Mouse (Mus musculus) embryonic facial prominence, embryonic 12.5 days (tissue): ENCODE results near the gene Pck2. TPM values are rescaled to one million over a fixed set of nuclear protein-coding genes. Genes with fewer than 3 reads are reported as not detected.

Experiments
- ATAC-seq: fragments of 200-750 bp; cut with Nextera tagmentation; 2 replicates; pipeline ENCODE4 v1.8.0; 2017; ENCODE audit not compliant: insufficient number of reproducible peaks, insufficient read depth, low FRiP score, low TSS enrichment
- H3K27ac ChIP-seq: fragments of 300-500 bp; sonication (generic); 2 replicates; pipeline ENCODE4 v1.5.1; 2016; ENCODE audit warnings: mild to moderate bottlenecking
- H3K27me3 ChIP-seq: fragments of 300-500 bp; sonication (generic); 2 replicates; pipeline ENCODE4 v1.6.1; 2016; ENCODE audit warnings: mild to moderate bottlenecking, moderate library complexity
- H3K36me3 ChIP-seq: fragments of 300-500 bp; sonication (generic); 2 replicates; pipeline ENCODE4 v1.6.1; 2016; ENCODE audit warnings: mild to moderate bottlenecking
- H3K4me1 ChIP-seq: fragments of 300-500 bp; sonication (generic); 2 replicates; pipeline ENCODE4 v1.6.1; 2016
- H3K4me2 ChIP-seq: fragments of 300-500 bp; sonication (generic); replicated peaks from 2 replicates; pipeline ENCODE4 v1.6.1; 2016; ENCODE audit warnings: mild to moderate bottlenecking, moderate library complexity
- H3K4me3 ChIP-seq: fragments of 300-500 bp; sonication (generic); 2 replicates; pipeline ENCODE4 v1.5.1; 2016; ENCODE audit warnings: mild to moderate bottlenecking
- H3K9ac ChIP-seq: fragments of 300-500 bp; sonication (generic); 2 replicates; pipeline ENCODE4 v1.6.1; 2016; ENCODE audit warnings: mild to moderate bottlenecking, moderate library complexity
- H3K9me3 ChIP-seq: fragments of 300-500 bp; sonication (generic); 2 replicates; pipeline ENCODE4 v1.6.1; 2016; ENCODE audit warnings: mild to moderate bottlenecking, moderate library complexity
- WGBS: fragments of 180-500 bp; shearing (Covaris S2); methylation state at CpG from one replicate; pipeline ENCODE4 v1.1.7; 2016; 5-methylcytosine and 5-hydroxymethylcytosine counted together
- polyA plus RNA-seq: library from polyadenylated mRNA; unstranded; fragments of >200 nt; fragmentation: Nextera tagmentation; extraction: Ambion mirVana; gene quantifications from 2 replicates; pipeline ENCODE4 v1.2.1, GENCODE M21; 2016

Gene Pck2
- polyA plus RNA-seq: 35.2 and 36.1 TPM in 2 replicates

- Histone ChIP-seq H3K36me3 (peaks cover 20% of the 10 kb centered on the region), H3K9ac (peak within 1 kb of the TSS; percentile 70), H3K4me3 (peak within 1 kb of the TSS; percentile 57), H3K27ac (peak within 1 kb of the TSS; percentile 84), H3K9me3 (no peaks in the 10 kb centered on the region), H3K27me3 (no peaks in the 10 kb centered on the region), H3K4me1 (peaks cover 11% of the 10 kb centered on the region), H3K4me2 (peak within 1 kb of the TSS; percentile 75)
- WGBS: 0% methylated on average over 32 of the region's 32 CpGs
- ATAC-seq: peak; percentile 89
These were observed at the start of gene Pck2 for GRCm38 (mm10) chr14:55540067-55540786. TSS of gene Pck2 (plus strand) at chr14:55540266.

GRCm38 (mm10) chr14:55490361-55491201 is 49.5 kb upstream of the Pck2 start, which contains the start of gene Carmil3:
TSS of gene Carmil3 (plus strand) at chr14:55490651.
- Histone ChIP-seq H3K27me3 (no peaks in the 10 kb centered on the region), H3K4me1 (peaks cover 13% of the 10 kb centered on the region), H3K9ac (peak within 1 kb of the TSS; percentile 65), H3K9me3 (no peaks in the 10 kb centered on the region), H3K4me2 (peak within 1 kb of the TSS; percentile 84), H3K27ac (peak within 1 kb of the TSS; percentile 76), H3K4me3 (peak within 1 kb of the TSS; percentile 59), H3K36me3 (peaks cover 19% of the 10 kb centered on the region; the same call in 1 of the 2 replicates)
- peak; percentile 70 for ATAC-seq
- under 1% methylated on average over 62 of the region's 68 CpGs for WGBS

GRCm38 (mm10) chr14:55491291-55491833 is 48.7 kb upstream of the Pck2 start:
- Histone ChIP-seq H3K4me1 (peaks cover 13% of the 10 kb centered on the region), H3K9ac (peak overlapping the region; percentile 65), H3K9me3 (no peaks in the 10 kb centered on the region), H3K4me2 (peak overlapping the region; percentile 84), H3K27ac (peak overlapping the region; percentile 76), H3K36me3 (peaks cover 21% of the 10 kb centered on the region; the same call in 1 of the 2 replicates), H3K27me3 (no peaks in the 10 kb centered on the region), H3K4me3 (peak overlapping the region; percentile 59)
- under 1% methylated on average over 29 of the region's 30 CpGs for WGBS
- peak; percentile 49 for ATAC-seq

- ATAC-seq: no peak
- H3K27me3 ChIP-seq: no peaks in the 10 kb centered on the region
- H3K9ac ChIP-seq: no peak overlapping the region
- peak overlapping the region; percentile 84 for H3K4me2 ChIP-seq
- peaks cover 13% of the 10 kb centered on the region for H3K4me1 ChIP-seq
- H3K36me3 ChIP-seq: peaks cover 16% of the 10 kb centered on the region; the same call in 1 of the 2 replicates
- no peaks in the 10 kb centered on the region for H3K9me3 ChIP-seq
- WGBS: 31% methylated on average over 3 of the region's 3 CpGs
- peak overlapping the region; percentile 76; the same call in 1 of the 2 replicates for H3K27ac ChIP-seq
- 0 out of 2 replicates have a peak overlapping the region, but pooled peaks have one; percentile 59 for H3K4me3 ChIP-seq
These were observed 48.0 kb upstream of the Pck2 start for GRCm38 (mm10) chr14:55492103-55492502.

GRCm38 (mm10) chr14:55495509-55496240 is 44.4 kb upstream of the Pck2 start:
- Histone ChIP-seq H3K27me3 (no peaks in the 10 kb centered on the region), H3K4me3 (no peak overlapping the region)
- 70% methylated on average over 20 of the region's 20 CpGs for WGBS

GRCm38 (mm10) chr14:55496761-55497448 is 43.2 kb upstream of the Pck2 start:
- Histone ChIP-seq H3K4me2 (no peak overlapping the region), H3K9ac (no peak overlapping the region), H3K36me3 (peaks cover 20% of the 10 kb centered on the region; the same call in 1 of the 2 replicates), H3K9me3 (no peaks in the 10 kb centered on the region), H3K27me3 (no peaks in the 10 kb centered on the region), H3K27ac (no peak overlapping the region), H3K4me1 (peaks cover under 1% of the 10 kb centered on the region; the same call in 1 of the 2 replicates), H3K4me3 (no peak overlapping the region)
- ATAC-seq: no peak
- 76% methylated on average over 15 of the region's 16 CpGs for WGBS

More at GRCm38 (mm10) chr14:55495509-55496240, 44.4 kb upstream of the Pck2 start:
- Histone ChIP-seq H3K9me3 (no peaks in the 10 kb centered on the region), H3K9ac (no peak overlapping the region), H3K36me3 (peaks cover 14% of the 10 kb centered on the region; the same call in 1 of the 2 replicates), H3K27ac (no peak overlapping the region), H3K4me2 (no peak overlapping the region), H3K4me1 (peaks cover 6% of the 10 kb centered on the region)
- no peak for ATAC-seq

GRCm38 (mm10) chr14:55497449-55497821 is 42.6 kb upstream of the Pck2 start:
- H3K9ac ChIP-seq: no peak overlapping the region
- ATAC-seq: no peak
- 27% methylated on average over 6 of the region's 6 CpGs for WGBS
- H3K27me3 ChIP-seq: no peaks in the 10 kb centered on the region
- no peaks in the 10 kb centered on the region for H3K9me3 ChIP-seq
- no peak overlapping the region for H3K27ac ChIP-seq
- peaks cover 20% of the 10 kb centered on the region; the same call in 1 of the 2 replicates for H3K36me3 ChIP-seq
- no peak overlapping the region for H3K4me3 ChIP-seq
- no peak overlapping the region for H3K4me2 ChIP-seq
- H3K4me1 ChIP-seq: no peaks in the 10 kb centered on the region

- no peak overlapping the region for H3K4me2 ChIP-seq
- no peak overlapping the region for H3K27ac ChIP-seq
- no peak overlapping the region for H3K9ac ChIP-seq
- H3K27me3 ChIP-seq: peaks cover 6% of the 10 kb centered on the region; the same call in 1 of the 2 replicates
- H3K36me3 ChIP-seq: peaks cover 6% of the 10 kb centered on the region; the same call in 1 of the 2 replicates
- WGBS: 86% methylated on average over 9 of the region's 9 CpGs
- peaks cover 4% of the 10 kb centered on the region; the same call in 1 of the 2 replicates for H3K4me1 ChIP-seq
- ATAC-seq: no peak
- H3K9me3 ChIP-seq: no peaks in the 10 kb centered on the region
- H3K4me3 ChIP-seq: no peak overlapping the region
These were observed 34.5 kb upstream of the Pck2 start for GRCm38 (mm10) chr14:55505612-55506011.

- Histone ChIP-seq H3K4me1 (peaks cover 4% of the 10 kb centered on the region; the same call in 1 of the 2 replicates), H3K9ac (no peak overlapping the region), H3K4me2 (no peak overlapping the region), H3K36me3 (no peaks in the 10 kb centered on the region), H3K27me3 (peaks cover 20% of the 10 kb centered on the region), H3K9me3 (no peaks in the 10 kb centered on the region), H3K27ac (no peak overlapping the region), H3K4me3 (no peak overlapping the region)
- no peak for ATAC-seq
- 50% methylated on average over 7 of the region's 7 CpGs for WGBS
These were observed 32.3 kb upstream of the Pck2 start for GRCm38 (mm10) chr14:55507801-55508200.

GRCm38 (mm10) chr14:55509540-55509939 is 30.5 kb upstream of the Pck2 start:
- ATAC-seq: no peak
- WGBS: 86% methylated on average over 10 of the region's 10 CpGs
- no peaks in the 10 kb centered on the region for H3K36me3 ChIP-seq
- H3K9ac ChIP-seq: no peak overlapping the region
- no peak overlapping the region for H3K4me3 ChIP-seq
- H3K4me2 ChIP-seq: no peak overlapping the region
- H3K27me3 ChIP-seq: peaks cover 20% of the 10 kb centered on the region
- H3K4me1 ChIP-seq: peaks cover 4% of the 10 kb centered on the region; the same call in 1 of the 2 replicates
- H3K9me3 ChIP-seq: no peaks in the 10 kb centered on the region
- H3K27ac ChIP-seq: no peak overlapping the region
